Mouse (Mus musculus) right cerebral cortex, adult 18-20 months (tissue): Measurements from ENCODE around the gene Smim15.

Experiments
- DNase-seq: peaks from one replicate; pipeline ENCODE4 v3.0.0; 2022; ENCODE audit warnings: mixed read lengths

Gene Smim15

DNA sequence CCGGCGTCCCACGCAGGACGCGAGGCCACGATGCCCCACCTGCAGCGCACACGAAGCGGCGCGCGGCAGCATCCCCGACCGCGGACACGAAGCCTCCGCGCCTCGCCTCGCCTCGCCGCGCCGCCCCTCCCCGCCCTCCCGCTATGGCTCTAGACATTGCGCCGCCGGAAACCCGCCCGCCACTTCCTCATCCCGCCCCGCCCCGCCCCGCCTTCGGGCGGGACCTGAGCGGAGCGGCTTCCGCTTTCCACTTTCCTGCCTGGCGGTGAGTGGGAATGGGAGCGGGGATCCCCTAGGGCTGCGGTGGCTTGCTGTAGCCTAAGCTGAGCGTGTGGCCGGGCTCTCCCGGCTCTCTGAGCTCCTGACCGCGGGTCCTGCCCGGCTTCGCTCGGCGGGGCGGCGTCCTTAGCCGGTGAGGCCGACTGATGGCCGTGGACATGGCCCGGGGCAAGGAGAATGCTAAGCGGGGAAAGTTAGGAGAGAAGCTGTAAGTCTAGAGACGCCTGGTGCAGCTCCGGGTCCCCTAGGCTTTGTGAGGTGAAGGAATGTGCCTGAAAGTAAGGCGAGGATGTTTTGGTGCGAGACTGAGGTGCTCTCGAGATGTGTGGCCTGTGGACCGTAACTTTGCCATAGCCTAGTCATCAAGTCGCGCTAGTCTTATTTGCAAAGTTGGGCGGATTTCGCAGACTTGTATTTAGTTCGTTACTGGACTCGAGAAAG is at the start of gene Smim15:
Gene Smim15 (plus strand): TSS at position 225 of the 720 bp plus-strand sequence.
- DNase-seq, result peak; percentile 90

DNA sequence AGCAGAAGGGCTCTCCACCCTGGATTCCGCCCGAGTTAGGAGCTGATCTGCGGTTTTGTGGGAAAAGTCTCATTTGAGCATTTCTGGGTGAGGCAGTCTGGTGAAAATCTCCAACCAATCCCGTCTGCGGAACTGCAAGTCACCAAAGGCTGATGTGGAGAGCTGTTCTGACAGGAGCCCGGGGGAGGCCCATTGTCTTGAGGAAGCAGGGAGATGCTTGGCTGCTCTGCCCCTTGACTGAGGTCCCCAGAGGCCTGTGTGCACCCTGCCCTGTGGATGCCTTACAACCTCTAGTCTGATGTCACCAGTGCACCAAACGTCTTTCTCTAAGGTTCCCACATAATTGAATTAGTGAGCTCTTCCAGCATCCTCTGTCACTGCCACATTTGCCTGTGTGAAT is 49.0 kb upstream of the Smim15 start:
- no peak for DNase-seq

DNA sequence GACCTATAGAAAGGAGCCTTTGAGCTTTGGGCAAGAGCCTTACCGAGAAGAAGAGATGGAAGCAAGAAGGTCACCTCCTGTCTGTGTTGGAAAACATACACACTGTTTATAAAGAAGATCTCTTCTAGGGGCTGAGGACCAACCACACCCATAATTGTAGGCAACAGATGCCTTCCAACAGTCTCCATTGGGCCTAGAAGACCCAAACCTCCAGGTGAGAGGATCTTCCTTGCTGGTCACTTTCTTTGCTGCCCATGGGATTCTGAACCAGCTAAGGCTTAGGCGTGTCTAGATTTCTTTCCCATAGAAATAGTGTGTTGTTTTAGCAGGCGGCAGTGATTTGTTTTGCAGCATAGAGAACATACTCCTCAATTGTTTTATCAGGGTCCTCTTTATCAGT is 47.9 kb upstream of the Smim15 start:
- no peak for DNase-seq

GRCm38 (mm10) chr13:108007861-108008260 is 36.4 kb upstream of the Smim15 start:
- DNase-seq, result no peak

DNA sequence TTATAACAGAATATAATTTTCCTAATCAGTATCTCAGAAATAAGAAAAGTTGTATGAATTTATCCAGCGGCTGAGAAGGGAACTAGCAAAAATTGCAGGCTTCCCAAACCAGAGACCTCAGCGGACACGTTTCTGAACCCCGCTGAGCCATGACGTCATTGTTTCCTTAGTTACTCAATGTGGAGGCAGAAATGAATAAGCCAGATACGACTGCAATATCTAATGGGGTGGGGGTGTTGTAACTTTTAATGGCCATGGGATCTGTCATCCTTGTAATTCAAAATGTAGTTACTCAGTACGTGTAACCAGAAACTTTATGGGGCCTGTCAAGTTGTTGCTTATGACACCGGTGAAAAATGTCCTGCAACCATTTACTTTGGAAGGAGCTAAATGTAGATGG is 31.1 kb upstream of the Smim15 start:
- no peak for DNase-seq

- DNase-seq, result no peak
Measured at GRCm38 (mm10) chr13:108013839-108014238, 30.4 kb upstream of the Smim15 start.

- no peak for DNase-seq
Measured at GRCm38 (mm10) chr13:108015166-108015565, 29.1 kb upstream of the Smim15 start.

DNA sequence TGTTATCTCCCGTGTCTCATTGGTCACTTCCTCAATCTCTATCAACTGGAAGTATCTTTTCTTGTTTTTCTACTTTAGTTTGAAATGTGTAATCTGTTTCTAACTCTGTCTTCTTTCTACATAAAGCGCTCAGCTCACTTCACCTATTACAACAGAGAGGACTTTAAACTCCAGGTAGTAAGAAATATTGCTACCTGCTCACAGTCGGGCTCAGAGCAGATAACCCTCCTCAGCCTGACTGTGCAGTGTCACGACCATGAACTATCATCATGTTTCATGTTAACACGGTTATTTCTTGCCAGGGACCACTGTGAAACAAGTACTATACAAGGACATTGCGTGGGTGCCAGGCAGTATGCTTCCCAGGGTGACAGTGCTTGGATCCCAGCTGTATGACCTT is 26.9 kb upstream of the Smim15 start:
- no peak for DNase-seq

- no peak for DNase-seq
Measured at GRCm38 (mm10) chr13:108025802-108026201, 18.4 kb upstream of the Smim15 start.

DNA sequence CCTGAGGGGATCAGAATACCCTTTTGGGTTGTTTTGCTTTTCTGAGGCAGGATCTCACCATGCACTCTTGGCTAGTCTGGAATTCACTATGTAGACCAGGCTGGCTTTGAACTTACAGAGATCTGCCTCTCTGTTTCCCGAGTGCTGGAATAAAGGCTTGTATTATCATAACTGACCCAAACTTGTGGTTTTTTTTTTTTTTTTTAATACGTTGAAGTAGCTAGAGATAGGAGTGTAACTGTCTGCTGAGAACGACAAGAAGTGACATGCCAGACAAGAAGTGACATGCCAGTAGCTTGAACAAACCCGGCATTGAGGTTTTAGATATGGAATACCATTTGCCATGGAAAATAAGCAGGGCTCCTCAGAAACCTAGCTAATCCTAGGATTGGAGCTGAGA is 11.5 kb upstream of the Smim15 start:
- no peak for DNase-seq

DNA sequence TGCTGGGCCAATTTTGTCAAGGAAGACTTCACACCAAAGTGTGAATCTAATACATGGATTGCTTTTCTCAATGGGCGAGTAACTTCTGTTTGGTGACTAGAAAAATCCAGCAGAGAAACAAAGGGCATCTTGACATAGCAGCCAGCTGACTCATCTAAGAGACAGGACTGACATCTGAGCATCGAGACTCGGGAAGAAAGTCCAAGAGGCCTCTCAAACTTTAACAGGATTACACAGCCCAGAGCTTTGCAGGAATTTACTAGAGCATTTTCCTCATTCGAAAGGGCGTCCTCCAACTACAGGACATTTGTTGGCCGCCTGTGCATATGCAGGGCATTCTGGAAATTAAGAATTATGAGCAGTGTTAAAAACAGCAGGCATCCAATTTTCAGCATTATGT is 4.9 kb upstream of the Smim15 start:
- no peak for DNase-seq

DNA sequence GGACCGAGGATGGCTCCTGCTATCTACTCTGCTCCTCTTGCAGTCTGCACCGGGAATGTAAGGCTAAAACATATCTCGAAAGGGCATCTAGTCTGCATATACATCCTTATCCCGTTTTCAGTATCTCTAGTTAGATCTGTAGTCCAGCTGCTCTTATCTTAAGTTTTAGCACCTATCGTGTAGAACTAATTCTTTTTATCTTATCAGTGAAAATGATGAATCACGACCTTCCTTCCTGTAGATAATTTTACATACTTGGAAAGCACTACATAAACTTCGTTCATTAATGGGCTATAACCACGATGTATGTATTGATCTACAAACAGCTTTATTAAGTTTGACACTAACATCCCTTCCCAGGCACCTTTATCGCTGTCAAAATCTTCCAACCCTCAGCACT is 4.3 kb upstream of the Smim15 start:
- no peak for DNase-seq

GRCm38 (mm10) chr13:108040451-108040850 is 3.8 kb upstream of the Smim15 start:
- DNase-seq, result no peak

- DNase-seq, result peak; percentile 82
Measured at GRCm38 (mm10) chr13:108041358-108041757, 2.9 kb upstream of the Smim15 start.

DNA sequence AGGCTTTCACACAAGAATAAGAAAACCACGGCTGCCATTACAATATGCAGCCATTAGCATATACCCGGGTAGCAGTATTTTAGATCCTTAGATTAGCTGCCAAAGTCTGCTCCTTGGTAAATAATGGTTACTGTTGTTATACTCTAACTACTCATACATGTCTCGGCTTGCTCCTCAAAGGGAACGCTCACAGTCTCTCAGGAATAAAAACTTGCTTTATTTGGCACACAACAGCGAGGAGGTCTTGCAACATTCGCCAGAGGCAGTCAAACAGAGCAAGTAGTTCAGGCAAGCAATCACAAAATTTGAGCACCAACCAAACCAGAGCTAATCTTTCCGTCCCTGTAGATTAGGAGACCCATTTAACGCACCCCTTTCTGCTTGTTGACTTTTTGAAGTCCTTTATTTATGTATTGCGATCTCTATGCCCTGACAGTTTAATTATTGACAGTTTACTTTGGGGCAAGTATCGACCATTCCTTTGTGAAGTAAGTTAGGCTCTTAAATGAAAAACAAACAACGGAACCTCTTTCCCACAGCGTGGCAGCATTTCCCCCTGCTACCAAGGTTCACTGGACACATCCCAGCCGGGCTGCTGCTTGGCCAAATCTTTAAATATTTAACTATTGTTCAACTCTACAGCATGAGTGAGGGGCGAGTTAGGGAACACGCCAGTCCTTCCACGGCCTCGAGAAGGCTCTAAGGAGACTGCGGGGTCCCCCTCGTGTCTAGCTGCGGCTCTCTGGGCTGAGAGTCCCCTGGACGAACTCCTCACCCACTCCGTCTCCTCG is 620 bp upstream of the Smim15 start:
- peak; percentile 5 for DNase-seq

GRCm38 (mm10) chr13:108045646-108046045 is 1.4 kb downstream of the Smim15 start:
- no peak for DNase-seq

GRCm38 (mm10) chr13:108046071-108046470 is 1.8 kb downstream of the Smim15 start:
- no peak for DNase-seq

- DNase-seq, result no peak
Measured at GRCm38 (mm10) chr13:108046891-108047290, 2.6 kb downstream of the Smim15 start.

GRCm38 (mm10) chr13:108047364-108047763 is 3.1 kb downstream of the Smim15 start:
- DNase-seq, result peak; percentile 23

GRCm38 (mm10) chr13:108056896-108057295 is 12.7 kb downstream of the Smim15 start:
- peak; percentile 30 for DNase-seq

DNA sequence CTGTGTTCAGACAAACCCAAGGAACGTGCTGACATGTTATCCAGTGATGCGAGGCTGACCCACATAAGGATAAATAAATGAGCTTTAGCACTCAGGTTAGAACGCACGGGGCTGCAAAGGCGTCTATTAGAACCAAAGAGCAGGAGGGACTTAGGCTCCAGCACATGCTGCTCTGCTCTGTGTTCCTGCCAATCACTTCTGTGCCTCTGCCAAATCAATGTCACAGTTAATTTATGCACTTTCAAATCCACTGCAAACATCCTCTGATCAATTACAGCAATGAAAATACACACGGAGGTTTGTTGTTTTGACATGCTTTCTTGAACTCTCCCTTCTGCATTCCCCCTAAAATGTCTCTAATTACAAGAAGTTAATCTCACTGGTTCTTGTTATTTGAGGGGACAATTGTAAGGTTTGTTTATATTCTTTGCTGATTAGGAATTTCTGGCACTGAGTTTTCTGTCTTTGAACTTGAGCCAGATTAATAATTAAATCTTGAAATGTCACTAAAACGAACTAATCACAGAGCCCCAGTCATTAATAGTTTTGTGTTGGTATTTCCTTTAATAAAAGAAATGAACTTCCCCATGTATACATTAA is 16.1 kb downstream of the Smim15 start:
- DNase-seq, result no peak

DNA sequence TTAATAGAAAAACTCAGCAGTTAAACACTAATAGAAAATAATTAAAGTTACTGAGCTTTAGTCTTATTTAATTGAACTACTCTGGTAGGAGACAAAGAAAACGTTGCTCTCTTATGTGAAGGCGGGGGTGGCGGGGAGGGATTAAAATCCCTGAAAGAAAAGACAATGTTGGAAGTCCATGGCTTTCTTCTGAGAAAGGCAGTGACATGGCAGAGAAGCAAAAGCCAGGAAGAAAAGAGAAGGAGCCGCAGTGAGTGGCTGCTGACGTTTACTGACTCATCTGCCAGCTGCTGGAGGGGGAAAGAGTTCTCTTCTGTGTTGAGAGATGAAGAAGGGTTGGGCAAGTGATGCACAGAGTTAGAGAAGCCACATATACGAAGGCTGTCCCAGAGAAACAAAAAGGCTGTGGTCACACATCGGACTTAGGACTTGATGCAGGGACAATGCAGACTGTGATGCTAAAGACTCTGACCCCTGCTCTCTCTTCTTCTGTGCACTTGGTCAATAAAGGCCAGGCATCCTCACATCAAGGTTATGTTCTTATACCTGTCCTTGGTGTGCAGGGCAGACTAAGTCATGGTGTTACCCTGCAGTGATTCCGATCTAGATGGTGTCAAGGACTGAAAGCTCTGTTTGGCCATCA is 16.8 kb downstream of the Smim15 start:
- DNase-seq, result peak; percentile 12

DNA sequence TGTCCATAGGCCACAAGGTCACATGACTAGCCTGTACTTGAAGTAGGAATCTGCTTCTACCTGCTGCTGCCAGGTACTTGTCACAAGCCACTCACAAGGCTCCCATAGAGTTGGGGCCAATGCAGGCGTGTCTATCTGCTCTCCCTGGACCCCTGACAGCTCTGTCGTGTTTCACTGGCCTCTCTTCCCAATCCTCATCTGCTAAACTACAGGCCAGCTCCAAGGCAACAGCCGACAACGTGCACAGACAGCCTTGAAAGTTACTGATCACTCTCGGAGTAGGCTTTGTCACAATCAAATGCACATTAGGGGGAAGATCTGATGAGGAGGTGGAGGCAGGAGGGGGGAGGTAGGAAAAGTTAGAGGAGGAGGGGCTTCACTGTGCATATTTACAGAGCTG is 18.7 kb downstream of the Smim15 start:
- DNase-seq, result no peak
